Mouse (Mus musculus): ENCODE data around the gene AL607142.1. TPM values are rescaled to one million over a fixed set of nuclear protein-coding genes. Genes with fewer than 3 reads are reported as not detected.

AL607142.1 gene
- polyA plus RNA-seq, 1 experiment = not detected

DNA sequence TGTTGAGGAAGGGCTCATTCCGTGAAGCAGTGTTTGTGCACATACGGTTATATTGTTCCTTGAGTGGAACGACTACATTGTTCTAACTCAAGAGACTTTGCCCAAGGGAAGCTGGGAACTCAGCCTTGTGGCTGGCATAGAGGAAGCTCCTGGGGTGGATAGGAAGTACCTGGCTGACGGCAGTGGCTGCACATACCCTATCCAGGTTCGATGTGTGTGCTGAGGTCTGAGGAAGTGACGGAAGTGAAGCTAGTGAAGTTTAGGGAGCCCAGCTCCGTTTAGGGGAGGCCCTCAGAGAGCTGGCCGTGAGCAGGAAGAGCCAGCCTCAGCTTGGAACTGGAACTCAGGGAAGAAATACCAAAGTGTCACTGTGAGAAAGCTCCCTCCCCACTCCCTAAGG lies 43.0 kb downstream of the AL607142.1 start:
- Histone ChIP-seq H3K4me3 (ENCODE audit: insufficient read depth, low read depth, low read length) (no peak overlapping the region), H3K27ac (replicated peaks; ENCODE audit: low read depth, low read length) (no peak overlapping the region), H3K4me1 (ENCODE audit: control insufficient read depth, insufficient read depth, insufficient read length, low read length) (no peaks in the 10 kb centered on the region)

DNA sequence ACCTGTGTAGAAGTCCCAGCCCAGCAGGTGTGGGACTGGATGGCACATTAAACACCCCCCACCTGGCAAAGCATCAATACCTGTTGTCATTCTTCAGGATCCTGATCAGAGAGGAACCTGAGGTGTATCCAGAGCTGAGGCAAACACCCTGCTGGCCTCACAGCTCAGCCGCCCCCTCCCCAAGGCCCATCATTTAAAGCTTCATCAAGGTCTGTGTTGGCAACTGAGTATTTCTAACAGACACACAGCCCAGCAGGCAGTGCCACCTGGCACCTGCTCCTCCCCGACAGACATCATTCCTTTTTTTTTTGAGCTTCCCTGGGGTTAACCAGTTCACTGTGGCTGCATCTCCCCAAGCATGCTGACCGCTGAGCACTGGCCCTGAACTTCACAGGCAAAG lies 50.7 kb downstream of the AL607142.1 start:
- no peak overlapping the region for H3K27ac ChIP-seq (replicated peaks; ENCODE audit: low read depth, low read length)
- no peak overlapping the region for H3K4me3 ChIP-seq (ENCODE audit: insufficient read depth, low read depth, low read length)
- no peaks in the 10 kb centered on the region for H3K4me1 ChIP-seq (ENCODE audit: control insufficient read depth, insufficient read depth, insufficient read length, low read length)

DNA sequence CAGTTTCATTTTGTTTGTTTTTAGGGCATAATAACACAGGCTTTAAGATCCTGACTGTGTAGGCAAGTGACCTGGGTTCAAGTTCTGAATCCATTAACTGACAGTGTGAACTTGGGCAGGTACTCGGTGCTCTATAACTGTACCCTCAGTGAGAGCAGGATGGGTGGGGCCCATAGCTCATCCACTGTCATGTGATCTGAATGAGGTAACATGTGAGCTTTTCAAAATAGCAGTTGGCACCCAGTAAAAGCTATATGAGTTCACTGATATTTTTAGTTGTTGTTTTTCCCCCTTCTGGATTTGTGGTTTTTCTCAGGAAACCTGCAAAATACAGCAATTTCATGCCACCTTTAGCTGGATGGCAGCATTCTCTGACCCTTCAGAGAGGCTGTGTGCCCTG lies 51.5 kb downstream of the AL607142.1 start:
- Histone ChIP-seq H3K4me3 (ENCODE audit: insufficient read depth, low read depth, low read length) (no peak overlapping the region), H3K27ac (replicated peaks; ENCODE audit: low read depth, low read length) (no peak overlapping the region)

DNA sequence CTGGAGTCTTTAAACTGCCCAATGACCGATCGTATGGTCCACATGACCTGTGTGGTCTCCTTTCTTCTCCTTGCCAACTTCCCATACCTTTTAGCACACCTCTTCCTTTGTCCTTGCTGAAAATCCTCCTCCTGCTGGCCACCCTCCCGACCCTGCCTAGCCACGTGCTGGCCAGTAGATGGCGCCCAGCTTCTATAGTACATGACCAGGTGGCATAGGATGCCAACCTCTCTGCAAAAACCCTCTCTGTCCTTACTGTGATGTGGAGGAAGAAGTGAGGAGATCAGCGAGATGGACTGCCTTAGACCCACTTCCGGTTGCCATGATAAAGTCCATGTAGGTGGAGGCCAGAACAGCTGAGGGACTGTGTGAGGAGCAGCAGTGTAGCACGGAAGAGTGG lies 55.5 kb downstream of the AL607142.1 start:
- no peak overlapping the region for H3K4me3 ChIP-seq (ENCODE audit: insufficient read depth, low read depth, low read length)
- H3K27ac ChIP-seq (replicated peaks; ENCODE audit: low read depth, low read length) = no peak overlapping the region
- no peaks in the 10 kb centered on the region for H3K4me1 ChIP-seq (ENCODE audit: control insufficient read depth, insufficient read depth, insufficient read length, low read length)

More for the DNA sequence above, 51.5 kb downstream of the AL607142.1 start:
- H3K4me1 ChIP-seq (ENCODE audit: control insufficient read depth, insufficient read depth, insufficient read length, low read length) = no peaks in the 10 kb centered on the region

DNA sequence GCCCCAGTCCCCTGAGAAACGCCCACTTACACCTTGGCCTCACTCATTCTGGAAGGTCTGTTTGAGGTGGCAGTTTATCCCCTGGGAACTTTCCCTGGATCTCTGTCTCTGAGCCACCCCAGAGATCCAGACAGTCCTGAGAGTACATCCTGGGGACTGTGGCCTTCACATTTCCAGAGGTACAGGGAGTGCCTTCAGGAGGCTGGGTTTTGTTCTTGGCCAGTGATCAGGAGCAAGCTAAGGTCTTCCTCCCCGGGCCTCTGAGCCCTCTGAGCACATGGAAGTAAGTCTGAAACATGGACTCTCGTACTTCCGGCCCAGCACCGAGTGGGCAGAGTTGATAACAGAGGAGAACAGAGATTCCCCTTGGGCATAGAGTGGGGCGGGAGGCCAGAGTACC lies 59.9 kb downstream of the AL607142.1 start:
- H3K4me1 ChIP-seq (ENCODE audit: control insufficient read depth, insufficient read depth, insufficient read length, low read length) = no peaks in the 10 kb centered on the region
- H3K4me3 ChIP-seq (ENCODE audit: insufficient read depth, low read depth, low read length) = no peak overlapping the region
- no peak overlapping the region for H3K27ac ChIP-seq (replicated peaks; ENCODE audit: low read depth, low read length)

DNA sequence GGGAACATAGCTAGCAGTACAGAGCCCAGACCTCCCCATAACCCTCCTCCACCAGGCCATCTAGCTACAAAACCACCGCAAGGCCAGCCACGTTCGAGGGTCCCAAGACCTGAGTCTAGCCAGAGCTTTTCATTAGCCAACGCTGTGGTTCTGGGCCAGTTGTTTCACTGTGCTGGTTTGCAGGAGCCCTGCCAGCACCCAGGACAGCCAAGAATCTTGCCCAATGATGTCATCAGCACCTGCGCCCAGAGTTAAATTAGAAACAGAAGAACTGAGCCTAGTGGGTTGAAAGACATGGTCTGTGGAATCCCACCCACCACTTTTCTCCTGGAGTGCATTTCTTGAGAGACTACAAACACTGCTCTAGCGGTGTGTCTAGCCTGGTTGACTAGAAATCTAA lies 61.3 kb downstream of the AL607142.1 start:
- Histone ChIP-seq H3K4me1 (ENCODE audit: control insufficient read depth, insufficient read depth, insufficient read length, low read length) (no peaks in the 10 kb centered on the region), H3K4me3 (ENCODE audit: insufficient read depth, low read depth, low read length) (no peak overlapping the region), H3K27ac (replicated peaks; ENCODE audit: low read depth, low read length) (no peak overlapping the region)

DNA sequence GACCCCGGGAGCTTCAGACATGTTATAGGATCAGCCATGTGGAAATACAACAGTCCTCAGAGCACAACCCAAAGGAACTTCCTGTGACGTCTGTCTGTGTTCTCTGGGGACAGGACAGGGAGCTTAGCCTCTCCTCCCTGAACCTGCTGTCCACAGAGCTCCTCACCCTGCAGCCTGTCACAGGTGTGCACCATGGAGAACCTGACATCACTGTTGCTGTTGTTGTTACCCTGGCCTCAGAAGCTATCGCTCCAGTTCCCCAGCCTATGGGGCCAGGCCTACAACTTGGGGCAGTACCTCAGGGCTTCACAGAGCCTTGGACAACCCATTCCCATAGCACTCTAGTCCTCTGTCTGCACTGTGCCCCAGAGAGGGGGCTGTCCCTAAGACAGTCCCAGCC lies 62.5 kb downstream of the AL607142.1 start:
- Histone ChIP-seq H3K27ac (replicated peaks; ENCODE audit: low read depth, low read length) (no peak overlapping the region), H3K4me1 (ENCODE audit: control insufficient read depth, insufficient read depth, insufficient read length, low read length) (no peaks in the 10 kb centered on the region), H3K4me3 (ENCODE audit: insufficient read depth, low read depth, low read length) (no peak overlapping the region)

DNA sequence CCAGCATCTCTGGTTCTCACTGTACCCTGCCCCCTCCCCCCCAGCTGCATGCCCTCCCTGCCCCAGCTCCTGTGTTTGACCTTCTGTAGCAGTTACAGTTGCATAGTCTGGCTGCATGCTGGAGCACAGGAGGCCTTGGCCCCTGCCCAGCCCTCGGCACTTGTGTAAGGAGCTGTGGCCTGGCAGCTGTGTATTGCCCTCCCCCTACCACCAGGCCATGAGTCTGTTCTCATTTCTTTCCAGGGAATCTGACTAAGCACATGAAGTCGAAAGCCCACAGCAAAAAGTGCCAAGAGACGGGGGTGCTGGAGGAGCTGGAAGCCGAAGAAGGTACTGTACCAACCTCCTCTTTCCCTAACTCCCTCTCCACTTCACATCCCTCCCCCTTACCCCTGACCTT lies 63.2 kb downstream of the AL607142.1 start:
- Histone ChIP-seq H3K4me3 (ENCODE audit: insufficient read depth, low read depth, low read length) (no peak overlapping the region), H3K4me1 (ENCODE audit: control insufficient read depth, insufficient read depth, insufficient read length, low read length) (no peaks in the 10 kb centered on the region), H3K27ac (replicated peaks; ENCODE audit: low read depth, low read length) (no peak overlapping the region)

DNA sequence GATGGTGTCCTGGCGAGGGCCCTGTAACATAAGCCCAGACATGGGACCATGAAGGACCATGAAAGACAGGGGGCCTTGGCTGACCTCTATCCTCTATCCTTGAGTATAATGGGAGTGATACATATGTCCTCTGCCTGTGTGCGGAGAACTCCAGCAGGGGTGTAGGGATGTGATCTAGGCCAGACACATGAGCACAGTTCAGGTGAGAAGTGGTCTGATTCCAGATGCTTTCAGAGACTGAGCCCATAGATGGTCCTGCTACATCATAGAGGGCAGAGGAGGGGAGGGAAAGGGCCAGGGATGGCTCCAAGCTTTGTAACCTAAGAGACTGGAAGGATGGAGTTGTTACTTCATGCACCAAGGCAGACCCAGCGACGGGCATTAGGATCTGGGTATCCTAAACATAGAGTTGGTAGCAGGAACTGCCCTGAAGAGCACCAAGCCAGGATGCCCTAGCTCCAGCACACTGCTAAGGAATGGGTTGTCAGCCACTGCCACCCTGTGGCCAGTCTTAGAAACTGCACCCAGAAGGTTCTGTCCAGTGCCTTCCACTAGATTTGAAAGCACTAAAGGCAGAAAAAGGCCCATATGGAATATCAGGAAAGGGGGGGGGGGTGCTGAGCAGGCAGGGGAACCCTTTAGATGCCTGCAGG lies 64.6 kb downstream of the AL607142.1 start:
- H3K4me3 ChIP-seq (ENCODE audit: insufficient read depth, low read depth, low read length) = no peak overlapping the region
- no peaks in the 10 kb centered on the region for H3K4me1 ChIP-seq (ENCODE audit: control insufficient read depth, insufficient read depth, insufficient read length, low read length)
- H3K27ac ChIP-seq (replicated peaks; ENCODE audit: low read depth, low read length) = no peak overlapping the region

DNA sequence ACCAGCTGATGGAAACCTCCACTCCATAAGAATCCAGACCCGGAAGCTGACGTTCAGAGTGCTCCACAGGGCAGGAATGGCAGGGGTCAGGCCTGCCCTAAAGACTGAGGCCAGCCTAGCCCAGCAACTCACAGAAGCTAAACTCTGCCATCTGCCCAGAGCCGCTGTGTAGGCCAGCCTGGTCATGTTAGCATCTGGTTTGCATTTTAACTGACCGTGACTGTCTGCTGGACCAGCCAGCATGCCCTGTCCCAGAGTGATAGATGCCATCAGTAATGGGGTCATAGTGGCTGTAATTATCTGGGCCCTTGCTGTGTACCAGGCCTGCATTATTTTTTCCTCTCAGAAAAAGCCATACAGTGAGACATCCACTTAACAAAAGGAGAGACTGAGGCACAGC lies 66.1 kb downstream of the AL607142.1 start:
- Histone ChIP-seq H3K4me3 (ENCODE audit: insufficient read depth, low read depth, low read length) (no peak overlapping the region), H3K4me1 (ENCODE audit: control insufficient read depth, insufficient read depth, insufficient read length, low read length) (no peaks in the 10 kb centered on the region), H3K27ac (replicated peaks; ENCODE audit: low read depth, low read length) (no peak overlapping the region)

DNA sequence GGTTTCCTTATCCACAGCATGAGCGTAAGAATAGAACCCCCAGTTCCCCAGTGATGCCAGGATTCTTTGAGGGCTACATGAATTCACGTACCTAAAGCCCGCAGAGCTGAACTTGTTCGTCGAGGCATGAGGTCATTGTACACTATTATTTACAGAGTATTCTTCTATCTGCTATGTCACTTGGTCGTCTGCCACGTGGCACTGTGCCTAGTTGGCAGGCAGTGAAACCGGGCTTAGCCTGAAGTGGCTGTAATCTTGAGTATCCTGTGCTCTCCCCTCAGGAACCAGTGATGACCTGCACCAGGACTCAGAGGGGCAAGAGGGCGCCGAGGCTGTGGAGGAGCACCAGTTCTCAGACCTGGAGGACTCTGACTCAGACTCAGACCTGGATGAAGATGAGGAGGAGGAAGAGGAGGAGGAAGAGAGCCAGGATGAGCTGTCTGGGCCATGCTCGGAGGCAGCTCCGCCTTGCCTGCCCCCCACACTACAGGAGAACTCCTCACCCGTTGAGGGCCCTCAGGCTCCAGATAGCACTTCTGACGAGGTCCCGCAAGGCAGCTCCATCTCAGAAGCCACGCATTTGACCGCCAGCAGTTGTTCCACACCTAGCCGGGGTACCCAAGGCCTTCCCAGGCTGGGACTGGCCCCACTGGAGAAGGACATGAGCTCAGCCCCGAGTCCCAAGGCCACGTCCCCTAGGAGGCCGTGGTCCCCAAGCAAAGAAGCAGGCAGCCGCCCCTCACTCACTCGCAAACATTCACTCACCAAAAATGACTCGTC lies 66.8 kb downstream of the AL607142.1 start:
- Histone ChIP-seq H3K4me1 (ENCODE audit: control insufficient read depth, insufficient read depth, insufficient read length, low read length) (no peaks in the 10 kb centered on the region), H3K27ac (replicated peaks; ENCODE audit: low read depth, low read length) (no peak overlapping the region), H3K4me3 (ENCODE audit: insufficient read depth, low read depth, low read length) (no peak overlapping the region)

DNA sequence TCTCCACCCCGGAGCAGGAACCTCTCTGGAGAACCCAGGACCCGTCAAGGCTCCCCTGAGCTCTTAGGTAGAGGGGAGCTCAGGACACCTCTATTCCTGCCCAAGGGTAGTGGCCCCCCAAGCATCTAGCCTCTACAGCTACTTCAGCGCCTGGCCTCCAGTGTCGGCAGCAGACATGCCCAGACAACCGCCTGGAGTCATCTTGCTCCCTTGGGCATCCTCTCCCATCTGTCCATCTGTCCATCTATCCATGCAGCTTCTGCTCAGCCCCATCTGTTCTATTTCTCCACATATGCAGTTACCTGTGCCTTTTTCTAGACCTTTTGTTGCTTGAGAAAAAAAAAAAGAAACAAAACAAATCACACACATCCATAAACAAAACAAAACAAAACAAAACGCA lies 69.4 kb downstream of the AL607142.1 start:
- Histone ChIP-seq H3K27ac (replicated peaks; ENCODE audit: low read depth, low read length) (no peak overlapping the region), H3K4me3 (ENCODE audit: insufficient read depth, low read depth, low read length) (no peak overlapping the region), H3K4me1 (ENCODE audit: control insufficient read depth, insufficient read depth, insufficient read length, low read length) (no peaks in the 10 kb centered on the region)

DNA sequence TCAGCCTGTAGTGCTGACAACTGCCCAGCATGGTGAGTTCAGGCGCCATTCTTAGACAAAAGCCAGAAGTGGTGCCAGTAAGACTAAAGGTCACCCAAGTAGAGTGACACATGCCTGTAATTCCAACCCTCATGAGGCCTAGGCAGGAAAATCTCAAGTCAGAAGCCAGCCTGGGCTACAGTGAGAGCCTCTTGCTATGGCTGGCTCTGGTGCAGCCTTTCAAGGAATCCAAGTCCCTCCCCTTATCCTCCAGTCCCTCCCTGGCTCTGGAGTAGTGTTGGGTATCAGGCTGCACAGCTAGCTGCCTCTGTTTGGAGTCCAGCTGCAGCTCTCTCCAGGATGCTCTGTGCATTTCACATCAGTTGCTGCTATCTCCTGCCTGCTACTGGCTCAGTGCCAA lies 77.0 kb downstream of the AL607142.1 start:
- Histone ChIP-seq H3K4me3 (ENCODE audit: insufficient read depth, low read depth, low read length) (no peak overlapping the region), H3K27ac (replicated peaks; ENCODE audit: low read depth, low read length) (no peak overlapping the region), H3K4me1 (ENCODE audit: control insufficient read depth, insufficient read depth, insufficient read length, low read length) (no peaks in the 10 kb centered on the region)

DNA sequence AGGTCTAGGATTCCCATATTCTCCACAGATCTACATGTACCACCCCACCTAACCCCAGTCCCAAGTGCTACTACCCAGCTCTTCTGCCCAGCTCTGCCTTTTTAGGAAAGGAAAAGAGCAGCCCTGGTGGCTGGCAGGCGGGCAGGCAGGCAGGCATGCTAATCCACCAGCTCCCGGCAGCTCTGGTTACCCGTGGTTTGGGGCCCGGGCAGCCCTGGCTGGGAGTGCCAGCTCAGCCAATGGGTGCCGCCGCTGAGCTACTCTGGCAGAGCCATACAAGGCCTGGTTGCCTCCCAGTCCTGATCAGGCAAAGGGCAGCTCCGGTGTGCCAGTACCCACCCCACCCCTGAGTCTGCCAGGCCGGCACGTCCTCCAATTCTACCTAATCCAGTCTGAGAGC lies 78.1 kb downstream of the AL607142.1 start:
- no peak overlapping the region for H3K27ac ChIP-seq (replicated peaks; ENCODE audit: low read depth, low read length)

More for the DNA sequence above, 78.1 kb downstream of the AL607142.1 start:
- Histone ChIP-seq H3K4me3 (ENCODE audit: insufficient read depth, low read depth, low read length) (no peak overlapping the region), H3K4me1 (ENCODE audit: control insufficient read depth, insufficient read depth, insufficient read length, low read length) (no peaks in the 10 kb centered on the region)

Data from brown adipose tissue, adult 24 weeks (tissue).